Mouse (Mus musculus) bone marrow, adult 2 months (tissue): ENCODE results near the gene Cog7. TPM values are rescaled to one million over a fixed set of nuclear protein-coding genes. Genes with fewer than 3 reads are reported as not detected.

Experiments
- H3K27ac ChIP-seq: fragments of 200-500 bp; 2 replicates; pipeline ENCODE4 v1.5.1; 2012; ENCODE audit warnings: low read depth, mild to moderate bottlenecking, control low read depth, inconsistent platforms, low read length; ENCODE audit not compliant: control insufficient read depth, poor library complexity, insufficient read depth
- H3K4me1 ChIP-seq: fragments of 200-500 bp; 2 replicates; pipeline ENCODE4 v1.6.1; 2011; ENCODE audit warnings: low read length; ENCODE audit not compliant: control insufficient read depth, insufficient read depth
- H3K4me3 ChIP-seq: fragments of 200-500 bp; replicated peaks from 2 replicates; pipeline ENCODE3; 2011; ENCODE audit warnings: mild to moderate bottlenecking, low read depth, low read length, control low read depth; ENCODE audit not compliant: control insufficient read depth
- CTCF ChIP-seq: fragments of 200-500 bp; IDR thresholded peaks from 2 replicates; pipeline ENCODE4 v1.5.1; 2011; ENCODE audit warnings: low read length, control low read depth; ENCODE audit not compliant: control insufficient read depth, insufficient read depth
- POLR2A ChIP-seq: fragments of 200-500 bp; IDR thresholded peaks from 2 replicates; pipeline ENCODE4 v1.6.1; 2011; ENCODE audit warnings: low read depth, mild to moderate bottlenecking, control low read depth, low read length, borderline replicate concordance; ENCODE audit not compliant: control insufficient read depth
- WGBS: fragments of 180-500 bp; shearing (Covaris S2); methylation state at CpG from one replicate; pipeline ENCODE4 v1.1.7; 2018; 5-methylcytosine and 5-hydroxymethylcytosine counted together
- polyA plus RNA-seq: library from polyadenylated mRNA; stranded (reverse); fragments of >200 nt; gene quantifications from 2 replicates; pipeline ENCODE4 v1.2.4, GENCODE M21; 2011; ENCODE audit warnings: low replicate concordance; ENCODE audit not compliant: missing spikeins, insufficient read depth, insufficient read length

Gene Cog7
- polyA plus RNA-seq, 1 experiment = 9.2 TPM

- Histone ChIP-seq H3K27ac (no peak overlapping the region), H3K4me1 (no peaks in the 10 kb centered on the region), H3K4me3 (no peak overlapping the region)
- no peak for TF ChIP-seq POLR2A
- TF ChIP-seq CTCF = no peak
- WGBS = 90% methylated on average over 6 of the region's 6 CpGs
Measured at GRCm38 (mm10) chr7:121933675-121934074, 47.8 kb downstream of the Cog7 start.

DNA sequence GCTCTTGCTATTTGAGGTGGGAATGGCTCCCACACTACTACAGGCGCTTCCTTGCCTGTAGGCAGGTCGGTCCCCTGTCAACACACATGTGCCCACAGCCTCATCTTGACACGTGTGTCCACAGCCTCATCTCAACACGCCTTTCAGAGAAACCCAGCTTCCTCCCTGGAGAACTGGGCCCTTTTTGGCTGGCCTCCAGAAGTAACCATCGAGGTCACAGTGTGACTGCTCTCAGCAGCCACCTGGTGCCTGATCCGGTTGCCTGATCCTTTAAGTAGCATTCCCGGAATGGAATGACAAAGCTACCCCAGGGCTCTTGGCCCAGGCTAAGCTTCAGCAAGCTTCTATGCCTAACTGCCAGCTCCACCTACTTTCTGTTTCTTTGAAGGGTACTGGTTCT lies 50.3 kb downstream of the Cog7 start:
- no peak overlapping the region for H3K27ac ChIP-seq
- H3K4me1 ChIP-seq = no peaks in the 10 kb centered on the region
- H3K4me3 ChIP-seq = no peak overlapping the region
- 55% methylated on average over 7 of the region's 7 CpGs for WGBS
- TF ChIP-seq POLR2A (no peak), CTCF (no peak)

- H3K4me3 ChIP-seq = no peak overlapping the region
- no peak overlapping the region for H3K27ac ChIP-seq
- 75% methylated on average over 2 of the region's 2 CpGs for WGBS
- no peaks in the 10 kb centered on the region for H3K4me1 ChIP-seq
- no peak for TF ChIP-seq CTCF
- no peak for TF ChIP-seq POLR2A
Measured at GRCm38 (mm10) chr7:121927882-121928281, 53.6 kb downstream of the Cog7 start.

DNA sequence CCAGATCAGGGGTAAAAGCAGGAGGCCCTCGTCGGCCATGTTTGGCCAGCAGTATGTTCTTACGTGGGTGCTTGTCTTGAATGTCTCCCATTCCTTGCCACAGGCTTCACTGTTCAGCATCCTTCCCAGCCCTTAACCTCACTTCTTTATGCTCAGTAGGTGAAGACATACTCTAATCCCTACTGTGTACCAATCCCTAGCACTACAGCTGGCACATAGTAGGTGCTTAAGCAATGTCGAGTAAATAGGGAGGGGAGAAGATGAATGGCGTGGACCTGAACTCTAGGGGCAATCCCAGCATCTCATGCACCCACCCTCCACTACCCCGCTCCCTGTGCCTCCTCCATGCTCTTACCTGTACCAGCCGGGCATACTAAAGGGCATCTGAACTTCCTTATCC lies 57.1 kb downstream of the Cog7 start:
- no peaks in the 10 kb centered on the region for H3K4me1 ChIP-seq
- 87% methylated on average over 7 of the region's 7 CpGs for WGBS
- TF ChIP-seq POLR2A = no peak
- no peak for TF ChIP-seq CTCF
- H3K27ac ChIP-seq = no peak overlapping the region
- no peak overlapping the region for H3K4me3 ChIP-seq

DNA sequence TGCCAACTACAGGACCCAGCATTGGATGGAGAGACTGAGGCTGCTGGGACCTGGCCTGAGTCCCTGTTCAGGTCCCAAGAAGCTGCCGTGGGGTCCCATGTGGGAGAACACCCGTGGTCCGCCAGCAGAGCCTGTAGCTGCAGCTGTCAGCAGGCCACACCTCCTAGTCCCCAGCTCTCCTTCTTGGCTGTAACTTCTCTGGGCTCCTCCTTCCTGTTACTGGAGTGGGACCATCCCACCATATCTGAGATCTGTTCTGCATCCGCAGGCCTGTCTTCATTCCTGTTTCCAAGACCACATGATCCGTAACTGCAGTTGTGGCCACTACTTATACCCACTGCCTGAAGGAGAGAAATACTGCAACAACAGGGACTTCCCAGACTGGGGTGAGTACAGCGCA lies 67.6 kb downstream of the Cog7 start:
- Histone ChIP-seq H3K27ac (no peak overlapping the region), H3K4me3 (no peak overlapping the region), H3K4me1 (no peaks in the 10 kb centered on the region)
- TF ChIP-seq POLR2A (no peak), CTCF (no peak)
- 72% methylated on average over 6 of the region's 6 CpGs for WGBS

DNA sequence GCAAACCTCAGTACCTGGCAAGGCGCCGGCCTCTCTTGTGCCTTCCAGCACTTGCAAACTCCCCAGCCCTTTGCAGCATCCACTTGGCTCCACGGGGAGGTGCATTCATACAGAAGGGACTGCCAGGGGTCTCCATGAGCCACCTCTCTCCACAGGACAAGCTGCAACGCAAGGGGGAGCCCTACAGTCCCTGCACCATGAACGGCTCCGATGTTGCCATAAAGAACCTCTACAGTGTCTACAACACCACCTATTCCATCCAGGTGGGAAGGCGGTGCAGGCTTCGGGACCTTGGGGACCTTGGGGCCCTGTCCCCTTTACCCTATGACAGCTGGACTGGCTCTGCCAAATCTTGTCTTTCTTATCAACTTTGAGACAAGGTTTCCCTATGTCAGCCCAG lies 69.3 kb downstream of the Cog7 start:
- no peak for TF ChIP-seq CTCF
- no peak for TF ChIP-seq POLR2A
- 67% methylated on average over 8 of the region's 8 CpGs for WGBS

GRCm38 (mm10) chr7:121906879-121907278 lies 74.6 kb downstream of the Cog7 start:
- no peak for TF ChIP-seq CTCF
- TF ChIP-seq POLR2A = no peak
- no peak overlapping the region for H3K4me3 ChIP-seq
- H3K27ac ChIP-seq = no peak overlapping the region
- 77% methylated on average over 4 of the region's 4 CpGs for WGBS
- no peaks in the 10 kb centered on the region for H3K4me1 ChIP-seq

More for the DNA sequence above, 69.3 kb downstream of the Cog7 start:
- H3K27ac ChIP-seq = no peak overlapping the region
- no peak overlapping the region for H3K4me3 ChIP-seq
- H3K4me1 ChIP-seq = no peaks in the 10 kb centered on the region

- TF ChIP-seq POLR2A (no peak), CTCF (no peak)
- no peak overlapping the region for H3K27ac ChIP-seq
- no peaks in the 10 kb centered on the region for H3K4me1 ChIP-seq
- WGBS = 74% methylated on average over 8 of the region's 8 CpGs
- H3K4me3 ChIP-seq = no peak overlapping the region
Measured at GRCm38 (mm10) chr7:121902757-121903411, 78.6 kb downstream of the Cog7 start.

- H3K4me1 ChIP-seq = no peaks in the 10 kb centered on the region
- no peak for TF ChIP-seq CTCF
- no peak for TF ChIP-seq POLR2A
- H3K27ac ChIP-seq = no peak overlapping the region
- WGBS = 20% methylated on average over 7 of the region's 7 CpGs
- no peak overlapping the region for H3K4me3 ChIP-seq
Measured at GRCm38 (mm10) chr7:121899940-121900339, 81.6 kb downstream of the Cog7 start.
